Mouse (Mus musculus) cerebellum, adult 2 months (tissue): ENCODE results near the gene Gm44503.

ENCODE experiments used
- CTCF ChIP-seq: fragments of 200-500 bp; IDR thresholded peaks from 2 replicates; pipeline ENCODE4 v1.5.1; 2011; ENCODE audit warnings: low read depth, mild to moderate bottlenecking, control low read depth, low read length, moderate library complexity, borderline replicate concordance; ENCODE audit not compliant: insufficient read depth
- POLR2A ChIP-seq: fragments of 200-500 bp; IDR thresholded peaks from 2 replicates; pipeline ENCODE4 v1.6.1; 2011; ENCODE audit warnings: low read length, control low read depth, borderline replicate concordance; ENCODE audit not compliant: insufficient read depth

DNA sequence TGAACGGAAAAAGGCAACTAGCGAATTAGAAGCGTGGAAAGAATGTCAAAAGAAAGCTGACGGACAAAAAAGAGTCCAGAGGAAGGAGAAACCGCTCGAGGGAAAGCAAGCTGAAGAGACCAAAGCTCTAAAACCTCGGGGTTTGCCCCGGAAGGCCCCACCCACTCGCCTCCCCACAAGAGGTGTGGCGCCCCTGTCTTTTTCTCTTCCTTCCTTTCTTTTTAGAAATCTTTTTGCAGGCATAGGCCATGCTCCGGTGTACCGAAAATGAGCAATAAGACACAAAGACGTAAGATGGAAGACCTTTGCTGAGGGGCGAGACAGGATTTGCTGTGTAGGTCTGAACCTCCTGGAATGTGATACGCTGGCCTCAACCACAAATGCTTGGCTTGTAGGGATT lies 3.3 kb downstream of the Gm44503 start:
- TF ChIP-seq CTCF (no peak), POLR2A (no peak)
